Mouse (Mus musculus) bone marrow macrophage, adult 2 months (primary cell): ENCODE results near the gene Med29.
A peak's percentile ranks its signal among the peaks of the same experiment; 100 is the strongest.

Experiments
- CTCF ChIP-seq: IDR thresholded peaks from 2 replicates; pipeline ENCODE4 v1.5.1; 2012; ENCODE audit warnings: low read depth, mild to moderate bottlenecking, low read length, moderate library complexity
- POLR2A ChIP-seq: IDR thresholded peaks from 2 replicates; pipeline ENCODE4 v1.6.1; 2012; ENCODE audit warnings: mild to moderate bottlenecking, low read depth, low read length, borderline replicate concordance

GRCm38 (mm10) chr7:28436932-28437570 lies 44.5 kb upstream of the Med29 start, which contains the start of gene Gmfg:
- no peak for TF ChIP-seq POLR2A
- TF ChIP-seq CTCF = peak; percentile 69
